Mouse (Mus musculus): Measurements from ENCODE around the gene Olfr311. TPM values are rescaled to one million over a fixed set of nuclear protein-coding genes. Genes with fewer than 3 reads are reported as not detected.
"Not testable (repeated sequence)": the region's sequence is repeated elsewhere in the genome, so short reads cannot be mapped to it uniquely, and the experiment has no call there.

The Olfr311 gene
- polyA plus RNA-seq, 1 experiment from 2014 or later = not detected

GRCm38 (mm10) chr11:58803871-58804270 is 35.2 kb upstream of the Olfr311 start:
- Histone ChIP-seq H3K4me2 (ENCODE audit: low read depth, low read length) (no peak overlapping the region), H3K4me1 (ENCODE audit: control insufficient read depth, insufficient read depth, low read length) (no peaks in the 10 kb centered on the region), H3K27me3 (ENCODE audit: control insufficient read depth, insufficient read depth, low read length) (no peaks in the 10 kb centered on the region), H3K4me3 (ENCODE audit: low read depth, low read length) (no peak overlapping the region), H3K27ac (replicated peaks; ENCODE audit: low read depth, low read length) (no peak overlapping the region), H3K9me3 (replicated peaks; ENCODE audit: control insufficient read depth, low read length) (no peaks in the 10 kb centered on the region), H3K9ac (replicated peaks; ENCODE audit: low read length) (no peak overlapping the region), H3K36me3 (replicated peaks; ENCODE audit: control insufficient read depth, insufficient read depth, low read depth, low read length) (no peaks in the 10 kb centered on the region)
- 76% methylated on average over 4 of the region's 4 CpGs for WGBS
- DNase-seq (ENCODE audit: low spot score) = no peak
- ATAC-seq (replicated peaks; ENCODE audit: insufficient number of reproducible peaks, low FRiP score, low TSS enrichment, low read depth) = no peak

DNA sequence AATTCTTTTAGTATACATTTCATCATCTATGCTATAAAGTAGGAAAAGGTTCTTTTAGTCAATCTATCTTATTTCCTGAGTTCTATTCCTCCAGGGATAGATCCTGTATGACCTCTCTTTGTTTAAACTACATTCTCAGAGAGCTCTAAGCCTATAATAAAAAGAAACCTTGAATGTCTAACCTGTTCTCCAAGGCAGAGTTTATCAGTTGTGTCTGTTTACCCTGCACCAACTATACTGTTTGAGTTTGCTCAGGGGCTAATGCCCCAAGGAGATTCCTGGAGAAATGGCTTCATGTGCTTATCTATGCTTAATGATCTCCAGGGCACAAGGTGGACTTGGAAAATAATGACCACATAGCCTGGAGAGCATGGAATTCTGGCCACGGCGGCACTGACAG is 34.7 kb upstream of the Olfr311 start:
- H3K27ac ChIP-seq (replicated peaks; ENCODE audit: low read depth, low read length) = no peak overlapping the region
- WGBS = 83% methylated on average over 2 of the region's 2 CpGs

GRCm38 (mm10) chr11:58812001-58812400 is 27.1 kb upstream of the Olfr311 start:
- Histone ChIP-seq H3K9ac (replicated peaks; ENCODE audit: low read length) (no peak overlapping the region), H3K36me3 (replicated peaks; ENCODE audit: control insufficient read depth, insufficient read depth, low read depth, low read length) (no peaks in the 10 kb centered on the region), H3K27me3 (ENCODE audit: control insufficient read depth, insufficient read depth, low read length) (no peaks in the 10 kb centered on the region), H3K4me3 (ENCODE audit: low read depth, low read length) (no peak overlapping the region), H3K4me2 (ENCODE audit: low read depth, low read length) (no peak overlapping the region), H3K27ac (replicated peaks; ENCODE audit: low read depth, low read length) (no peak overlapping the region), H3K9me3 (replicated peaks; ENCODE audit: control insufficient read depth, low read length) (no peaks in the 10 kb centered on the region), H3K4me1 (ENCODE audit: control insufficient read depth, insufficient read depth, low read length) (no peaks in the 10 kb centered on the region)
- ATAC-seq (replicated peaks; ENCODE audit: insufficient number of reproducible peaks, low FRiP score, low TSS enrichment, low read depth) = no peak
- DNase-seq (ENCODE audit: low spot score) = no peak
- WGBS = 0% methylated on average over 1 of the region's 1 CpGs

More for the DNA sequence above, 34.7 kb upstream of the Olfr311 start:
- no peak overlapping the region for H3K4me2 ChIP-seq (ENCODE audit: low read depth, low read length)
- H3K36me3 ChIP-seq (replicated peaks; ENCODE audit: control insufficient read depth, insufficient read depth, low read depth, low read length) = no peaks in the 10 kb centered on the region
- ATAC-seq (replicated peaks; ENCODE audit: insufficient number of reproducible peaks, low FRiP score, low TSS enrichment, low read depth) (no peak), DNase-seq (ENCODE audit: low spot score) (no peak)
- no peaks in the 10 kb centered on the region for H3K9me3 ChIP-seq (replicated peaks; ENCODE audit: control insufficient read depth, low read length)
- H3K27me3 ChIP-seq (ENCODE audit: control insufficient read depth, insufficient read depth, low read length) = no peaks in the 10 kb centered on the region
- no peaks in the 10 kb centered on the region for H3K4me1 ChIP-seq (ENCODE audit: control insufficient read depth, insufficient read depth, low read length)
- no peak overlapping the region for H3K4me3 ChIP-seq (ENCODE audit: low read depth, low read length)
- no peak overlapping the region for H3K9ac ChIP-seq (replicated peaks; ENCODE audit: low read length)

GRCm38 (mm10) chr11:58814700-58815099 is 24.4 kb upstream of the Olfr311 start, which contains the start of gene Olfr313:
Gene Olfr313 (plus strand): TSS chr11:58815000.
- not testable (repeated sequence) for H3K9me3 ChIP-seq (replicated peaks; ENCODE audit: control insufficient read depth, low read length); H3K27me3 ChIP-seq (ENCODE audit: control insufficient read depth, insufficient read depth, low read length); H3K4me3 ChIP-seq (ENCODE audit: low read depth, low read length); H3K9ac ChIP-seq (replicated peaks; ENCODE audit: low read length); H3K36me3 ChIP-seq (replicated peaks; ENCODE audit: control insufficient read depth, insufficient read depth, low read depth, low read length); DNase-seq (ENCODE audit: low spot score); H3K4me1 ChIP-seq (ENCODE audit: control insufficient read depth, insufficient read depth, low read length); ATAC-seq (replicated peaks; ENCODE audit: insufficient number of reproducible peaks, low FRiP score, low TSS enrichment, low read depth); H3K4me2 ChIP-seq (ENCODE audit: low read depth, low read length); H3K27ac ChIP-seq (replicated peaks; ENCODE audit: low read depth, low read length)
- 52% methylated on average over 1 of the region's 1 CpGs for WGBS

DNA sequence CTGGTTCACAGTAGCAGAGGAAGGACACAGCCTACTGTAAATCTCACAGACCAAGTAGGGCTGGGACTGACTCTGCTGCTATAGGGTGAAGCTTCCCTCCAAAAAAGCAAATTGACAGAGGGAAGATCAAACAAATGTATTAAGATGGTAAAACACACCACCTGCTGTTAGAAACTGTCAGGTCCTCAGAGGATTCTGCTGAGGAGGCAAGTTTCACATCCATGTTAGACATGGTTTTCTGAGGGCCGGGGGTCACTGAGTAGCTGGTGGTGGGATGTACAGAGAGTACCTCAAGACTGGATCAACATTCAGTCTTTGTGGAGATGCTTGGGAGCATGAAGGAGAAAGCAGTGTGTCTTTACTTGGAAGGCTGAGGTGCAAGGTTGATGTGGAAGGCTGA is 23.4 kb upstream of the Olfr311 start:
- Histone ChIP-seq H3K4me1 (ENCODE audit: control insufficient read depth, insufficient read depth, low read length) (no peaks in the 10 kb centered on the region), H3K9me3 (replicated peaks; ENCODE audit: control insufficient read depth, low read length) (no peaks in the 10 kb centered on the region), H3K4me3 (ENCODE audit: low read depth, low read length) (no peak overlapping the region), H3K4me2 (ENCODE audit: low read depth, low read length) (no peak overlapping the region), H3K27me3 (ENCODE audit: control insufficient read depth, insufficient read depth, low read length) (no peaks in the 10 kb centered on the region), H3K9ac (replicated peaks; ENCODE audit: low read length) (no peak overlapping the region), H3K36me3 (replicated peaks; ENCODE audit: control insufficient read depth, insufficient read depth, low read depth, low read length) (no peaks in the 10 kb centered on the region), H3K27ac (replicated peaks; ENCODE audit: low read depth, low read length) (no peak overlapping the region)
- DNase-seq (ENCODE audit: low spot score) (no peak), ATAC-seq (replicated peaks; ENCODE audit: insufficient number of reproducible peaks, low FRiP score, low TSS enrichment, low read depth) (no peak)
- WGBS = 88% methylated on average over 1 of the region's 1 CpGs

DNA sequence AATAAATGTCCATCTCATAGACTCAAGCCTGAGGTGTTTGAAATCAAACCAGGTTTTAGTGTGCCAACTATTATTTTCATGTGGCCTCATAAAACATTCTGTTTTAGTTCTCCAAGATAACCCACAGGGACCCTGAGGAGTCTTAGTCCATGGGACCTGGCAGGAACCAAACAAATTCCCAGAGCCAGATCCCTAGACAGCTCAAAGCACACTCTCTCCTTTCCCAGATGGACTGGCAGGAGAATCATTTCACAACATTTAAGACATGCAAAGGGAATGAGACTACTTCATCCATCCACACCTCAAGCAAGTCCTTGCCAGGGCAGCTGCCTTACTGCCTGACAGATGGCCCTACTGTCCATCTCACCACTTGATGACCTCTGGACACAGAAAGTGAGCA is 10.1 kb upstream of the Olfr311 start, which contains the start of gene Olfr312:
TSS of gene Olfr312 (plus strand) at position 301 of the 400 bp plus-strand sequence.
- not testable (repeated sequence) for H3K4me3 ChIP-seq (ENCODE audit: low read depth, low read length); H3K27me3 ChIP-seq (ENCODE audit: control insufficient read depth, insufficient read depth, low read length)

GRCm38 (mm10) chr11:58829764-58830163 is 9.3 kb upstream of the Olfr311 start:
- 85% methylated on average over 3 of the region's 3 CpGs for WGBS
- H3K4me1 ChIP-seq (ENCODE audit: control insufficient read depth, insufficient read depth, low read length) = no peaks in the 10 kb centered on the region
- no peaks in the 10 kb centered on the region for H3K9me3 ChIP-seq (replicated peaks; ENCODE audit: control insufficient read depth, low read length)
- no peak overlapping the region for H3K9ac ChIP-seq (replicated peaks; ENCODE audit: low read length)
- DNase-seq (ENCODE audit: low spot score) (no peak), ATAC-seq (replicated peaks; ENCODE audit: insufficient number of reproducible peaks, low FRiP score, low TSS enrichment, low read depth) (no peak)
- no peaks in the 10 kb centered on the region for H3K36me3 ChIP-seq (replicated peaks; ENCODE audit: control insufficient read depth, insufficient read depth, low read depth, low read length)
- no peak overlapping the region for H3K4me3 ChIP-seq (ENCODE audit: low read depth, low read length)
- H3K4me2 ChIP-seq (ENCODE audit: low read depth, low read length) = no peak overlapping the region
- H3K27me3 ChIP-seq (ENCODE audit: control insufficient read depth, insufficient read depth, low read length) = no peaks in the 10 kb centered on the region
- no peak overlapping the region for H3K27ac ChIP-seq (replicated peaks; ENCODE audit: low read depth, low read length)

More for the DNA sequence above, 10.1 kb upstream of the Olfr311 start, which contains the start of gene Olfr312:
- not testable (repeated sequence) for H3K9ac ChIP-seq (replicated peaks; ENCODE audit: low read length); DNase-seq (ENCODE audit: low spot score); ATAC-seq (replicated peaks; ENCODE audit: insufficient number of reproducible peaks, low FRiP score, low TSS enrichment, low read depth); H3K4me1 ChIP-seq (ENCODE audit: control insufficient read depth, insufficient read depth, low read length); H3K27ac ChIP-seq (replicated peaks; ENCODE audit: low read depth, low read length); H3K4me2 ChIP-seq (ENCODE audit: low read depth, low read length); H3K9me3 ChIP-seq (replicated peaks; ENCODE audit: control insufficient read depth, low read length); H3K36me3 ChIP-seq (replicated peaks; ENCODE audit: control insufficient read depth, insufficient read depth, low read depth, low read length)

GRCm38 (mm10) chr11:58832541-58832940 is 6.5 kb upstream of the Olfr311 start:
- DNase-seq (ENCODE audit: low spot score); ATAC-seq (replicated peaks; ENCODE audit: insufficient number of reproducible peaks, low FRiP score, low TSS enrichment, low read depth); H3K36me3 ChIP-seq (replicated peaks; ENCODE audit: control insufficient read depth, insufficient read depth, low read depth, low read length); H3K9me3 ChIP-seq (replicated peaks; ENCODE audit: control insufficient read depth, low read length); H3K4me3 ChIP-seq (ENCODE audit: low read depth, low read length); H3K27me3 ChIP-seq (ENCODE audit: control insufficient read depth, insufficient read depth, low read length); H3K4me2 ChIP-seq (ENCODE audit: low read depth, low read length); H3K27ac ChIP-seq (replicated peaks; ENCODE audit: low read depth, low read length); H3K4me1 ChIP-seq (ENCODE audit: control insufficient read depth, insufficient read depth, low read length); H3K9ac ChIP-seq (replicated peaks; ENCODE audit: low read length): not testable (repeated sequence)
- WGBS = 77% methylated on average over 3 of the region's 3 CpGs

Measured in embryonic facial prominence, embryonic 11.5 days (tissue).